Mouse (Mus musculus) kidney, postnatal 36 days (tissue): ENCODE measurements around the gene Zfp951.
"Not testable (repeated sequence)": the region's sequence is repeated elsewhere in the genome, so short reads cannot be mapped to it uniquely, and the experiment has no call there.

Source experiments
- DNase-seq, 2 experiments: peaks; one replicate each; pipeline ENCODE4 v3.0.0; 2021 to 2022; ENCODE audit warnings: mixed read lengths in 2 of 2

Zfp951 gene

GRCm38 (mm10) chr5:104859962-104860525 is at the start of gene Zfp951:
Zfp951 (minus strand) TSS chr5:104860070.
- DNase-seq, result peak; percentile 39 to 72

- DNase-seq, result not testable (repeated sequence)
Observed at GRCm38 (mm10) chr5:104906556-104906955, 46.7 kb upstream of the Zfp951 start.

GRCm38 (mm10) chr5:104859045-104859961 is 567 bp downstream of the Zfp951 start:
- DNase-seq, result not testable (repeated sequence)

GRCm38 (mm10) chr5:104854546-104854945 is 5.3 kb downstream of the Zfp951 start:
- not testable (repeated sequence) for DNase-seq

GRCm38 (mm10) chr5:104833330-104833729 is 26.5 kb downstream of the Zfp951 start:
- DNase-seq, result no peak

GRCm38 (mm10) chr5:104829611-104830010 is 30.3 kb downstream of the Zfp951 start:
- no peak for DNase-seq

- DNase-seq, result not testable (repeated sequence)
Observed at GRCm38 (mm10) chr5:104770138-104770537, 89.7 kb downstream of the Zfp951 start.
